Mouse (Mus musculus) embryonic facial prominence, embryonic 12.5 days (tissue): ENCODE measurements around the gene Iscu. TPM values are rescaled to one million over a fixed set of nuclear protein-coding genes. Genes with fewer than 3 reads are reported as not detected.

Experiments
- ATAC-seq: fragments of 200-750 bp; cut with Nextera tagmentation; 2 replicates; pipeline ENCODE4 v1.8.0; 2017; ENCODE audit not compliant: insufficient number of reproducible peaks, insufficient read depth, low FRiP score, low TSS enrichment
- H3K27ac ChIP-seq: fragments of 300-500 bp; sonication (generic); 2 replicates; pipeline ENCODE4 v1.5.1; 2016; ENCODE audit warnings: mild to moderate bottlenecking
- H3K27me3 ChIP-seq: fragments of 300-500 bp; sonication (generic); 2 replicates; pipeline ENCODE4 v1.6.1; 2016; ENCODE audit warnings: mild to moderate bottlenecking, moderate library complexity
- H3K36me3 ChIP-seq: fragments of 300-500 bp; sonication (generic); 2 replicates; pipeline ENCODE4 v1.6.1; 2016; ENCODE audit warnings: mild to moderate bottlenecking
- H3K4me1 ChIP-seq: fragments of 300-500 bp; sonication (generic); 2 replicates; pipeline ENCODE4 v1.6.1; 2016
- H3K4me2 ChIP-seq: fragments of 300-500 bp; sonication (generic); replicated peaks from 2 replicates; pipeline ENCODE4 v1.6.1; 2016; ENCODE audit warnings: mild to moderate bottlenecking, moderate library complexity
- H3K4me3 ChIP-seq: fragments of 300-500 bp; sonication (generic); 2 replicates; pipeline ENCODE4 v1.5.1; 2016; ENCODE audit warnings: mild to moderate bottlenecking
- H3K9ac ChIP-seq: fragments of 300-500 bp; sonication (generic); 2 replicates; pipeline ENCODE4 v1.6.1; 2016; ENCODE audit warnings: mild to moderate bottlenecking, moderate library complexity
- H3K9me3 ChIP-seq: fragments of 300-500 bp; sonication (generic); 2 replicates; pipeline ENCODE4 v1.6.1; 2016; ENCODE audit warnings: mild to moderate bottlenecking, moderate library complexity
- WGBS: fragments of 180-500 bp; shearing (Covaris S2); methylation state at CpG from one replicate; pipeline ENCODE4 v1.1.7; 2016; 5-methylcytosine and 5-hydroxymethylcytosine counted together
- polyA plus RNA-seq: library from polyadenylated mRNA; unstranded; fragments of >200 nt; fragmentation: Nextera tagmentation; extraction: Ambion mirVana; gene quantifications from 2 replicates; pipeline ENCODE4 v1.2.1, GENCODE M21; 2016

Gene Iscu
- polyA plus RNA-seq, 1 experiment from 2014 or later, result 111 TPM

GRCm38 (mm10) chr5:113735023-113735344, 37.6 kb upstream of the Iscu start:
- Histone ChIP-seq H3K27ac (peak overlapping the region; percentile 90), H3K9me3 (no peaks in the 10 kb centered on the region), H3K4me2 (peak overlapping the region; percentile 55), H3K4me3 (peak overlapping the region; percentile 70), H3K36me3 (peaks cover 18% of the 10 kb centered on the region), H3K4me1 (peaks cover 15% of the 10 kb centered on the region), H3K9ac (peak overlapping the region; percentile 71), H3K27me3 (no peaks in the 10 kb centered on the region)
- ATAC-seq, result peak; percentile 12; the same call in 1 of the 2 replicates
- whole genome bisulfite sequencing, result 24% methylated on average over 7 of the region's 7 CpGs

DNA sequence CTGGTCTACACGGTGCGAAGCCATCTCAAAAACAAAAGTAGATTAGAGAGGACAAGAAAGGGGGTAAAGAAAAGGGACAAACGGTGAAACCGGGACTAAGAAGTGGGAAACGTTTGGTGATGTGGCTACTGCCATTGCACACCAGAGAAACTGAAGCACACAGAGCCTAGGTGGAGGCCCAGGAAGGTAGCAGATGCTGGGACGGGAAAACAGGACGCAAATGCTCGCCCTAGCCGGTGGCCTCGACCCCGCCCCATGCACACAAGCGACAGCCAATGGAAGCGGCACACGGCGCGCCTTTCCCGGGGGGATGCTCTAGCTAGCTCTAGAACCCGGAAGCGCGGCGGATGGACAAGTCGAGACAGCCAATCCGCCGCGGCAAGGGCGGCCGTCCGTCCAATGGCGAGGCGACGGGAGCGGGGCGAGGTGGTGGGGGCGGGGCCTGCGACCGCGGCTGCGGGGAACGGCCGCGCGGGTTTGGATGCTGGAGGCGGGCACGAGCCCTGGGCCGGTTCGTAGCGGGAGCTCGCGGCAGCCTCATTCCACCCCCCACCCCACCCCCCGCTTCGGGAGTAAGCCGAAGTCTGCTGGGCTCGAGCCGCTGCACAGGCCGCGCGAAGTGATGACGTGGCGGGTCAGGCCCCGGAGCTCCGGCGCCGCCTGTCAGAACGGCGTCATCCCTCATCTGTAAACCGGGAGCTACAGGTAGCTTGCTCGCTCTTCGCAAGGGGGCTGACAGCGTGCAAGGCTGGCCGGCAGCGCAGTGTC, 37.0 kb upstream of the Iscu start, which contains the start of gene Ficd:
Gene Ficd, plus strand, starts transcription at position 459 of the 768 bp plus-strand sequence.
- under 1% methylated on average over 70 of the region's 71 CpGs for WGBS
- ATAC-seq, result peak; percentile 91
- Histone ChIP-seq H3K4me3 (peak within 1 kb of the TSS; percentile 70), H3K27me3 (no peaks in the 10 kb centered on the region), H3K36me3 (peaks cover 23% of the 10 kb centered on the region), H3K4me2 (peak within 1 kb of the TSS; percentile 64), H3K27ac (peak within 1 kb of the TSS; percentile 90), H3K9me3 (no peaks in the 10 kb centered on the region), H3K9ac (peak within 1 kb of the TSS; percentile 71), H3K4me1 (peaks cover 15% of the 10 kb centered on the region)

- 6% methylated on average over 10 of the region's 10 CpGs for WGBS
- peak overlapping the region; percentile 71 for H3K9ac ChIP-seq
- ATAC-seq, result 0 out of 2 replicates have a peak, but pooled peaks have one; percentile 5
- H3K27me3 ChIP-seq, result no peaks in the 10 kb centered on the region
- H3K9me3 ChIP-seq, result no peaks in the 10 kb centered on the region
- H3K36me3 ChIP-seq, result peaks cover 29% of the 10 kb centered on the region
- H3K4me1 ChIP-seq, result peaks cover 15% of the 10 kb centered on the region
- H3K27ac ChIP-seq, result peak overlapping the region; percentile 90
- H3K4me2 ChIP-seq, result peak overlapping the region; percentile 64
- peak overlapping the region; percentile 70 for H3K4me3 ChIP-seq
Measured at GRCm38 (mm10) chr5:113736113-113736502, 36.4 kb upstream of the Iscu start.

DNA sequence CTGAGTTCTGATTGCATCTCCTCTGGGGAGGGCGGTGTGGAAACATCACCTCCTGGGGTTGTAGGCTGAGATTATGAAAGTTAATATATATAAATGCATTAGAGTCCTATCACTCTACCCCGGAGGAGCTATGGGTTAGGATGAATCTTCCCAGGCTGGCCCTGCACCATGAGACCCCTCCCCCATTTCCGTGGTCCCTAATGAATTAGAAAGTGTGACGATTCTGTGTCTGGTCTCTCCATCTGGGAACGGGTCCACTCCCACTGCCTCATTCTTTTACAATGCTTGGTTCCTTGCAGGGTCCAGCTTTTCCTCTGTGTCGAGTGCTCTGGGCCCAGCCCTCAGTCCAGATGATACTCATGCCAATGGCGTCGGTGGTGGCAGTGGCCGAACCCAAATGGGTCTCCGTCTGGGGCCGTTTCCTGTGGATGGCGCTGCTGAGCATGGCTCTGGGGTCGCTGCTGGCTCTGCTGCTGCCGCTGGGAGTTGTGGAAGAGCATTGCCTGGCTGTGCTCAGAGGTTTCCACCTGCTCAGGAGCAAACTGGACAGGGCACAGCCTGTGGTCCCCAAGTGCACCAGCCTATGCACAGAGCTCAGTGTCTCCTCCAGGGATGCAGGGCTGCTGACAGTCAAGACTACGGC, 35.9 kb upstream of the Iscu start:
- H3K9ac ChIP-seq, result peak overlapping the region; percentile 71
- H3K4me3 ChIP-seq, result peak overlapping the region; percentile 70
- H3K36me3 ChIP-seq, result peaks cover 35% of the 10 kb centered on the region
- no peaks in the 10 kb centered on the region for H3K9me3 ChIP-seq
- no peaks in the 10 kb centered on the region for H3K27me3 ChIP-seq
- no peak for ATAC-seq
- 44% methylated on average over 15 of the region's 15 CpGs for WGBS
- peak overlapping the region; percentile 90; the same call in 1 of the 2 replicates for H3K27ac ChIP-seq
- peak overlapping the region; percentile 64 for H3K4me2 ChIP-seq
- H3K4me1 ChIP-seq, result peaks cover 15% of the 10 kb centered on the region

- no peak for ATAC-seq
- Histone ChIP-seq H3K36me3 (peaks cover 45% of the 10 kb centered on the region), H3K9me3 (no peaks in the 10 kb centered on the region), H3K4me3 (no peak overlapping the region), H3K4me1 (peaks cover 15% of the 10 kb centered on the region), H3K27ac (no peak overlapping the region), H3K9ac (no peak overlapping the region), H3K4me2 (no peak overlapping the region), H3K27me3 (no peaks in the 10 kb centered on the region)
- 94% methylated on average over 11 of the region's 11 CpGs for WGBS
Measured at GRCm38 (mm10) chr5:113737607-113738237, 34.8 kb upstream of the Iscu start.

DNA sequence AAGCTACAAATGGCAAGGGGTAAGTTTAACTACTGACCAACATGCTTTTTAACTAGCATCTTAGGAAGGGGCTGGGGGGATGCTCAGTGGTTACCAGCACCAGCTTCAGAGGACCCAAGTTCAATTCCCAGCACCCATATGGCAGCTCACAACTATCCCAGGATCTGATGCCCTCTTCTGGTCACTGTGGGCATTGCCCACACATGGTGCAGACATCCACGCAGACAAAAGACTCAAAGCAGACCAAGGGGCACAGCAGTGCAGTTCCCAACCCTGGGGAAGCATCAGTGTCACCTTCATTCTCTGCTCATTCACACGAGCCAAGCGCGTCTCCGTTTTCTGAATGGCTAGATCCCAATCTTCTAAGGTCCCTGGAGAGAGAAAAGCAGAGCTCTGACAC, 24.9 kb upstream of the Iscu start:
- H3K27me3 ChIP-seq, result no peaks in the 10 kb centered on the region
- peaks cover 98% of the 10 kb centered on the region for H3K36me3 ChIP-seq
- H3K4me2 ChIP-seq, result no peak overlapping the region
- ATAC-seq, result no peak
- H3K4me1 ChIP-seq, result no peaks in the 10 kb centered on the region
- no peak overlapping the region for H3K4me3 ChIP-seq
- H3K9me3 ChIP-seq, result no peaks in the 10 kb centered on the region
- no peak overlapping the region for H3K9ac ChIP-seq
- 96% methylated on average over 5 of the region's 5 CpGs for WGBS
- H3K27ac ChIP-seq, result no peak overlapping the region

DNA sequence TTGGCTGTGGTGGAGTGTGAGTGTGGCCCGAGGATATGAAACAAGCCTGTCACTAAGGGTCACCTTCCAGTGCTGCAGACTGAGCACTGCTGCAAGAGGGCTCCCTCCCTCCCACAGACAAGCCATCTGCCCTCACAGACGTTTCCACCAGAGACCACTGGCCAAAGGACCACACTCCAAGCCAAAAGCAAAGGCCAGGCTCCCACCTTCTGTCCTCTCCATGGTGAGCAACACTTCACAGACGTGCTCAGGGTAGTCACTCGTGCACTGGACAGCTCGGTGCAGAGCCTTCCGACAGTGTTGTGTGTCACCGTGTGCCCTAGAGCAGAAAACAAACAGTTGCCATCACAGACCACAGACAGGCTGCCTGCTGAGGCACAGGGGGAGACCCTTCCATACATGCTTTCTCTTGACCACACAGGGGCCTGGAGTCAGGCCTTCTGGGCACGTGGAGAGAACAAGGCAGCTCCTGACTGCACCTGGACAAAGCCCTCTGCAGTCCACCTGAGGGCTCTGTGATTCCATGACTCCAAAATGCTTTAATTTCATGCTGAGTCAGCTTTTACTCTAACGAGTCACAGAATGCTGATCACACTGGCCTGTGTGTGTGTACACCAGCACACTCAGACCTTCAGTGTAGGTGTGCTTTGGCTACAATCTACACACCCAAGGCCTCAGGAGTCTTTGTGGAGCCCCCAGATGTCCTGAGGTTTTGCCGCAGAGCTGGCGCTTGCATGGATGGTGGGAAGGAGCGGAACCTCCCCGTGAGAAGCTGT, 23.8 kb upstream of the Iscu start:
- 92% methylated on average over 13 of the region's 13 CpGs for WGBS
- ATAC-seq, result no peak

GRCm38 (mm10) chr5:113751521-113752157, 20.9 kb upstream of the Iscu start:
- Histone ChIP-seq H3K9ac (no peak overlapping the region), H3K9me3 (no peaks in the 10 kb centered on the region), H3K27me3 (no peaks in the 10 kb centered on the region), H3K4me3 (no peak overlapping the region), H3K36me3 (peaks cover 98% of the 10 kb centered on the region), H3K4me1 (no peaks in the 10 kb centered on the region), H3K27ac (no peak overlapping the region), H3K4me2 (no peak overlapping the region)
- ATAC-seq, result no peak
- 82% methylated on average over 9 of the region's 9 CpGs for WGBS

More for the DNA sequence above, 23.8 kb upstream of the Iscu start:
- Histone ChIP-seq H3K27me3 (no peaks in the 10 kb centered on the region), H3K9ac (no peak overlapping the region), H3K4me2 (no peak overlapping the region), H3K4me3 (no peak overlapping the region), H3K27ac (no peak overlapping the region), H3K4me1 (no peaks in the 10 kb centered on the region), H3K36me3 (peaks cover 98% of the 10 kb centered on the region), H3K9me3 (no peaks in the 10 kb centered on the region)

DNA sequence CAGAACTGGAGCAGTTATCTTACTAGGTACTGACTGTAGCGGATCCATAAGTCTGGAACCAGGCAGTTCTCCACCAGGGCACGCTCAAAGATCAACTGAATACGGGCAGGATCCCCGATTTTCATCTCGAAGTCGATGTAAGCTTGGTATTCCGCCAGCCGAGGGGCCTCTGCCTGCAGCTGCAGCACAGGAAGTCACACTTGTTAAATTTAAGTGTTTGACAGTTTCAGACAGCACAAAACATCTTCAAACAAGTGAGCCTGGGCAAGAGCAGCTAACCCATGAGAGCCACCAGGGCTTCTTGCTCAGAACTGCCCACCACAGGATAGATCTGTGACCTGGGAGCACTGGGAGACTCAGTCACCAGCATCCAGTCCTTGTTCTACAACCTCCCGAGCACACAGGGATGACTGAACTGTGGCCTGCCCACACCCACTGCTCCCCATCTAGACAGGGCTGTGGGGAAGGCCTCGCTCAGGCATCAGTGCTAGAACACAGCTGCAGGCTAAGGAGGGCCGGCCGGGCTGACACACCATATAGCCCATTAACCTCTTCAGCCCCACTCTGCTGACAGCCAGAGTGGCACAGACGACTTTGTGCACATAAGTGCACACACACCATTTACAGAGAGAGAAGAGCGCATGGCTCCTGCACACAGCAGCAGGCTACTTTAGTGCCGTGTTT, 17.1 kb upstream of the Iscu start:
- H3K4me1 ChIP-seq, result no peaks in the 10 kb centered on the region
- H3K27me3 ChIP-seq, result no peaks in the 10 kb centered on the region
- ATAC-seq, result no peak
- H3K9me3 ChIP-seq, result no peaks in the 10 kb centered on the region
- peaks cover 98% of the 10 kb centered on the region for H3K36me3 ChIP-seq
- WGBS, result 89% methylated on average over 15 of the region's 15 CpGs
- H3K27ac ChIP-seq, result no peak overlapping the region
- no peak overlapping the region for H3K4me3 ChIP-seq
- H3K9ac ChIP-seq, result no peak overlapping the region; the same call in 1 of the 2 replicates
- H3K4me2 ChIP-seq, result no peak overlapping the region

DNA sequence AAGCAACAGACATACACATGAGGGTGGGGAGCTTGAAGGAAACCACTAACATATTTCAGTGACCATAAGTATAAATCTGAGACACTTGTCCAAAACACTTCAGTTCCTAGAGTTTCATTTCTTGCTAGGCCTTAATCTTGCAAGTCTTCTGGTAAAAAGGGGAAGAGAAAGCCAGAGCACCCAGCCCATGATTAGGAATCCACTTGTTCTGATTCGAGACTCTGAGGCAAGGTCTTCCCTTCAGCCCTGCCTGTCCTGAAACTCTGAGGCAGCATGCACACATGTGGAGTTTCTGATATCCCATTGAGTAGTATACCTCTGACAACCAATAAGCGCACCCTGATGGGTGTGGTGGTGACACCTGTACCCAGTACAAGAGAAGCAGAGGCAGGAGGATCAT, 11.0 kb upstream of the Iscu start:
- Histone ChIP-seq H3K4me3 (no peak overlapping the region), H3K4me2 (no peak overlapping the region), H3K9me3 (no peaks in the 10 kb centered on the region), H3K27me3 (no peaks in the 10 kb centered on the region), H3K36me3 (peaks cover 85% of the 10 kb centered on the region), H3K4me1 (no peaks in the 10 kb centered on the region), H3K9ac (no peak overlapping the region), H3K27ac (no peak overlapping the region)
- 91% methylated on average over 2 of the region's 2 CpGs for WGBS
- ATAC-seq, result no peak
